Mouse (Mus musculus): Measurements from ENCODE around the gene Rnf167. TPM values are rescaled to one million over a fixed set of nuclear protein-coding genes. Genes with fewer than 3 reads are reported as not detected.

The Rnf167 gene
- 44.9 and 50.6 TPM in 2 replicates for polyA plus RNA-seq (2012; rRNA removed)

GRCm38 (mm10) chr11:70646691-70647650 lies at the start of gene Rnf167, which contains the start of gene Slc25a11:
Gene Rnf167 (plus strand): TSS chr11:70647235.
Gene Slc25a11 (minus strand): TSS chr11:70647479.

DNA sequence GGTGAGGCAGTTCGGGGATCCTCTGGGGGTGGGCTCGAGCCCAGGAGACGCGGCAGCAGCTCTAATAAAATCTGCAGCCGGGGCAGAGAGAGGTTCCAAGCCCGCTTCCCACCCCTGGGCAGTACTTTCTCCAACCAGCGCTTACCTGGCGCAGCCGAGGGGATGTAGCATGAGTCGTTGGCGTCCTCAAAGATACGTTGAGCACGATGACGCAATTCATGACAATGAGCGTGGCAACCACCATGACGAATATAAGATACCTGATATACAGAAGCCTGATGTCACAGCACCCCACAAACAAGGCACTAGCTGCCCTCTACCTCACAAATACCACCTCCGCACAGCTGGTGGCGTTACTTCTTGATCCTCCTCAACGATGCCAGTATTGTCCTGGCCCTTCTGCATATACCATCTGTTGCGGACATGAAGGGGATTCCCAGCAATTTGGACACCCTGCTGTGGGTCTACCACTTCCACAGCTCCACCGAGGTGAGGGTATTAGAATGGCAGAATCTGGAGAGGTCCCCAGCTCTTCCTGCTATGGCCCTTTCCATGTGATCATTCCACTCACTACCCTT lies 31.4 kb upstream of the Rnf167 start, which contains the start of gene 4930544D05Rik:
TSS of gene 4930544D05Rik (plus strand) at position 333 of the 578 bp plus-strand sequence.

DNA sequence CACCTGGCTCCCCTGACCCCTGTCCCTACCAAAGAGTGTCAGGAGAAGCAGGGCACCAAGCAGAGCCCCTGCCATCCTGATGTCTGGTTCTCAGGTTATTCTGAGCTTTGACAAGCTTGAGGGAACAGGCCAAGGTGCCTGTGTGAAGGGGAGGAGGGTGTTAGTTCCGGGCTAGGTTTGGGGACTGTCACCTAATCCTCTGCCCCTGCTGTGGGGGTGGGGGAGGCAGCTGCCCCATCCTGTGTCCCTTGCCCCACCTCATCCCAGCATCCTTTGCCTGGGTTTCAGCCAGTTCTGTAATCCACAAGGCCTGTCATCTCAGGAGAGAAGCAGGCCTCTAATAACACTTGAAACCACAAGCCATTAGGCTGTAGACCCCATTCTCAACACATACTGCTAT lies 27.9 kb upstream of the Rnf167 start, which contains the start of gene Chrne:
TSS of gene Chrne (minus strand) at position 116 of the 400 bp plus-strand sequence.

DNA sequence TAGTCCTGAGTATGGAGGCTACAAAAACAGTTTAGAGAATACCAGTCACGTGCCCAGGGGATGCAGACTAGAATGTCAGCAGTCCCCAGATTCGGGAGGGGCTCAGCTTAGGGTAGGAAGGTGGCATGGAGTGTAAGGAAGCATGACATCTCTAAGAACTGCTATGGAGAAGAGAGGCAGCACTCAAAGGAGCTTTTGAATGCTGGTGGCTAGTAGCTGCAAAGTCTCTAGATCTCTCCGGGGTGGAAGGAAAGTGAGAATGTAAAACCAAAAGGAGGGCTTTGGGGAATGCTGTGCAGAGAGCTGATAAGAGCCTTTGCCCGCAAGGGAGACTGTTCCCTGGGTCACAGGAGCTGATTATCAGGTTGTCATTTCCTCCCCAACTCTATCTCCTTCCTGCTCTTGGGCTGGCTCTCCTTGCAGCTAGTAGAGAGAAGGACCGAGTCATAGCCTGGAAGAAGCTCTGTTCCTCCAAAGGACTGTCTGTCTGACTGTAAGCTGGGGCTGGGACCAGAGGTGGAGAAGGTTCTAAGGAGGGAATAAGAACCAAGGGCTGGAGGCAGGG lies 8.2 kb upstream of the Rnf167 start, which contains the start of gene Gp1ba:
TSS of gene Gp1ba (plus strand) at position 409 of the 565 bp plus-strand sequence.

GRCm38 (mm10) chr11:70654198-70654922 lies 7.3 kb downstream of the Rnf167 start, which contains the start of gene Pfn1:
Gene Pfn1 (minus strand): TSS chr11:70654644.

DNA sequence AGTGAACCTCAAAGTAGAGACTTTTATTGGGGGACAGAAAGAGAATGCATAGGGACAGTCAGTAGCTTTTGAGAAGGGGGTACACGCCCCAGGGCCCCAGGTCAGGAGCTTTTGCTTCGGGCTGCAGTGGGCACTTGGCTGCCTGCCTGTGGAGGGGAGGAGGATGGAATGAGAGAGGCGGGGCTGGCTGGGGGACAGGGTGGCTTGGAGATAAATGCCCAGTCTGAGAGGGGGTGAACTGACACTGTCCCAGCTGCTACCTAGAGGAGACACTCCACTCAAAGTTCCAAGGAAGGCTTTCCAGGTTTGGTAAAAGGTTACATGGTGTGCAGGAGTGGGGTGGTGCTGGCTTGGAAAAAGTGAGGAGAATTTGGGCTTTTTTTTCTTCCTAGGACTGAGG lies 9.9 kb downstream of the Rnf167 start, which contains the start of gene Eno3:
TSS of gene Eno3 (plus strand) at position 239 of the 400 bp plus-strand sequence.

DNA sequence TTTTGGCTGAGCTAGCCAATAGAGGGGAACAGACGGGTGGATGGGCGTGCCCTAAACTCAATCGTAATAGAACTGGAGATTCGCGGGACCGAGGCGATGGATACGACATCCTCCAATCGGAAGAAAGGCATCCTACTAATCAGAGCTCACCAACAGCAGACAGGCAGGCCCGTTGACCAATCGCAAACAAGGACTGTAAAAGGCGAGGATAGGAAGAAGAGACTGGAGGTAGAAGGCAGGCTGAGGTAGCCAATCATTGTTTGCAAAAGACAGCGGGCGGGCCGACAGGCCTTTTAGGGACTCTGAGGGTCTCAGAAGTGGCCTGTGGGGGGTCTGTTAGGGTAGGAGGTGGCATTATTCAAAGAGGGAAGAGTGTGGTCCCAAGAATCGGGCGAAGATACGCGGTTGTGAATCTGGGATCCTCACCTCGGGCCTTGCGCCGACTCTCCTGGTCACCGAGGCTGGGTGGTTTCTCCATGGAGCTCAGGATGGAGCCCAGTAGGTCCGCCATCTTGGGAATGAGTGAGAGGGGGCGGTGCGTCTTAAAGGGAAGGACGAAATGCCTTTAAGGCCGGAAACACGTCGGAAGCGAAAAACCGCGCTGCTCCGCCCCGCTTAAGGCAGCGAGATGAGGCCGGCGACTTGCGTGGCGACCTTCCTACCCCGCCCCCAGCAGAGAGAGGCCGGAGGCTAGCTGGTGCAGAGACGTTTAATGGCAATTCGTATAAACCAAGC lies 21.9 kb downstream of the Rnf167 start, which contains the start of gene Spag7:
TSS of gene Spag7 (minus strand) at position 646 of the 735 bp plus-strand sequence.

DNA sequence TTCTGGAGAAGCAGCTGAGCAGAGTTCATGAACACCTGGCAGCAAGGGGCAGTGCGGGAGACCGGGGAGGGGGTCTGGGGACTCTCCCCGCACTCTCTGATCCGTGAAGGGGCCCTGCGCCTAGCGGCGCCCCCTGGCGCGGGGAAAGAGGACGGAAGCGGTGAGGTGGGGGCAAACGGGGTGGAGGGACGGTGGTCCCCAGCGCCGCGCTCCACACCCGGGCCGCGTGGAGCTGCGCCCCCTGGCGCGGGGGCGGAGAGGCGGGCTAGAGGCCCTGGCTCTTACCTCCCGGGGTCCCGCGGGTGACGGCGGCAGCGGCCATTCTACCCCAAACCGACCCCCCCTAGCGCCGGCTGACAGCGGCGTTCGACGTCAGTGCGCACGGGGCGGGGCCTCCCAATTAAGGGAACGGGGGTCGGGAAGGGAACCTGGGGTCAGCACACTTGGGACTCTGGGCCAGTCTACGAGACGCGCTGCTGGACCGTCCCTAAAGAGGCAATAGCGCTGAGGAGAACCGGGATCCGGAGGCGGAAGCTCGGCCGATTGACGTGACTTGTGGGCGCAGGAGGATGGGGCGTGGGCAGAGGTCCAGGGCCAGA lies 40.7 kb downstream of the Rnf167 start, which contains the start of gene Camta2:
TSS of gene Camta2 (minus strand) at position 505 of the 599 bp plus-strand sequence.

GRCm38 (mm10) chr11:70699722-70700556 lies 52.9 kb downstream of the Rnf167 start, which contains the start of the genes Inca1 and Kif1c:
Gene Inca1 (minus strand): TSS chr11:70700155.
Gene Kif1c (plus strand): TSS chr11:70700548.

Other genes with a start within 250 kb of the Rnf167 start
- gene Pelp1, start 237.2 kb upstream of the Rnf167 start, polyA plus RNA-seq (2012; rRNA removed): 9.3 and 10.8 TPM in 2 replicates
- 16.2 and 19.8 TPM in 2 replicates for gene Arrb2, start 214.6 kb upstream of the Rnf167 start, polyA plus RNA-seq (2012; rRNA removed)
- gene Med11, start 195.3 kb upstream of the Rnf167 start, polyA plus RNA-seq (2012; rRNA removed): 13.8 and 13.9 TPM in 2 replicates
- gene Zmynd15, start 187.8 kb upstream of the Rnf167 start, polyA plus RNA-seq (2012; rRNA removed): 0.29 and 0.30 TPM in 2 replicates
- gene Cxcl16, start 187.3 kb upstream of the Rnf167 start, polyA plus RNA-seq (2012; rRNA removed): 0.85 and 1.2 TPM in 2 replicates
- gene Tm4sf5, start 142.0 kb upstream of the Rnf167 start, polyA plus RNA-seq (2012; rRNA removed): 0.66 and 1.0 TPM in 2 replicates
- 0.23 and 0.41 TPM in 2 replicates for gene Vmo1, start 132.6 kb upstream of the Rnf167 start, polyA plus RNA-seq (2012; rRNA removed)
- 8.8 and 10.9 TPM in 2 replicates for gene Gltpd2, start 128.0 kb upstream of the Rnf167 start, polyA plus RNA-seq (2012; rRNA removed)
- 160 and 165 TPM in 2 replicates for gene Psmb6, start 121.9 kb upstream of the Rnf167 start, polyA plus RNA-seq (2012; rRNA removed)
- not detected in 2 replicates for gene Gm40193, start 114.3 kb upstream of the Rnf167 start, polyA plus RNA-seq (2012; rRNA removed)
- 2.0 and 2.3 TPM in 2 replicates for gene Pld2, start 107.2 kb upstream of the Rnf167 start, polyA plus RNA-seq (2012; rRNA removed)
- gene Mink1, start 84.4 kb upstream of the Rnf167 start, polyA plus RNA-seq (2012; rRNA removed): 12.1 and 13.7 TPM in 2 replicates
- not detected in 2 replicates for gene 4930544D05Rik, start 31.4 kb upstream of the Rnf167 start, polyA plus RNA-seq (2012; rRNA removed)
- 0.06 TPM in 1 of 2 replicates, not detected in the other for gene Chrne, start 28.0 kb upstream of the Rnf167 start, polyA plus RNA-seq (2012; rRNA removed)
- gene Gp1ba, start 8.1 kb upstream of the Rnf167 start, polyA plus RNA-seq (2012; rRNA removed): 3.2 and 4.8 TPM in 2 replicates
- gene Slc25a11, start 244 bp downstream of the Rnf167 start, polyA plus RNA-seq (2012; rRNA removed): 34.1 and 39.6 TPM in 2 replicates
- gene Pfn1, start 7.4 kb downstream of the Rnf167 start, polyA plus RNA-seq (2012; rRNA removed): 355 and 466 TPM in 2 replicates
- 4.1 and 6.4 TPM in 2 replicates for gene Eno3, start 10.0 kb downstream of the Rnf167 start, polyA plus RNA-seq (2012; rRNA removed)
- gene Spag7, start 22.2 kb downstream of the Rnf167 start, polyA plus RNA-seq (2012; rRNA removed): 48.0 and 50.2 TPM in 2 replicates
- 2.2 and 3.1 TPM in 2 replicates for gene Camta2, start 40.9 kb downstream of the Rnf167 start, polyA plus RNA-seq (2012; rRNA removed)
- gene Inca1, start 52.9 kb downstream of the Rnf167 start, polyA plus RNA-seq (2012; rRNA removed): 0.77 and 0.98 TPM in 2 replicates
- 5.4 and 5.8 TPM in 2 replicates for gene Kif1c, start 53.3 kb downstream of the Rnf167 start, polyA plus RNA-seq (2012; rRNA removed)
- gene Zfp3, start 117.0 kb downstream of the Rnf167 start, polyA plus RNA-seq (2012; rRNA removed): 0.70 and 0.74 TPM in 2 replicates
- gene Scimp, start 165.4 kb downstream of the Rnf167 start, polyA plus RNA-seq (2012; rRNA removed): 0.17 and 0.24 TPM in 2 replicates
- 4.3 and 4.5 TPM in 2 replicates for gene Rabep1, start 197.5 kb downstream of the Rnf167 start, polyA plus RNA-seq (2012; rRNA removed)